Mouse (Mus musculus) cerebellum, postnatal 10 days (tissue): ENCODE data around the gene Wdr91.
A peak's percentile ranks its signal among the peaks of the same experiment; 100 is the strongest.

Source experiments
- DNase-seq, 2 experiments: peaks; one replicate each; pipeline ENCODE4 v3.0.0; 2021; ENCODE audit warnings: mixed read lengths in 2 of 2

Gene Wdr91

GRCm38 (mm10) chr6:34877509-34878321, 33.0 kb downstream of the Wdr91 start, which contains the start of gene Cyren:
TSS of gene Cyren (minus strand) at chr6:34878060.
- DNase-seq, result peak; percentile 96 to 97

DNA sequence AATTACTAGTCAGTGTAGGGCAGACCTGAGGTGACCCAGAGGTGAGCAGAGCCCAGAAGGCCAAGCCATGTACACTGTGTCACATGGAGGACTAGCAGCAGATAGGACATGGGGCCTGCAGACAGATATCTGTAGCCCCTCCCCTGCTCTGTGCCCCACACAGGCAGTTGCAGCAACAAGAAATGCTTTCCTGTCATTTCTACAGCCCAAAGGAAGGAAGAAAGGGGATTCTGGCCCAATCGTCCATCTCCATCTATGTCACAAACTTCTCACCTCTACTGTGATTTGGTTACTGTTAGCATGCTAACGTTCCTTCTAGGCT, 33.9 kb downstream of the Wdr91 start:
- DNase-seq, result no peak

DNA sequence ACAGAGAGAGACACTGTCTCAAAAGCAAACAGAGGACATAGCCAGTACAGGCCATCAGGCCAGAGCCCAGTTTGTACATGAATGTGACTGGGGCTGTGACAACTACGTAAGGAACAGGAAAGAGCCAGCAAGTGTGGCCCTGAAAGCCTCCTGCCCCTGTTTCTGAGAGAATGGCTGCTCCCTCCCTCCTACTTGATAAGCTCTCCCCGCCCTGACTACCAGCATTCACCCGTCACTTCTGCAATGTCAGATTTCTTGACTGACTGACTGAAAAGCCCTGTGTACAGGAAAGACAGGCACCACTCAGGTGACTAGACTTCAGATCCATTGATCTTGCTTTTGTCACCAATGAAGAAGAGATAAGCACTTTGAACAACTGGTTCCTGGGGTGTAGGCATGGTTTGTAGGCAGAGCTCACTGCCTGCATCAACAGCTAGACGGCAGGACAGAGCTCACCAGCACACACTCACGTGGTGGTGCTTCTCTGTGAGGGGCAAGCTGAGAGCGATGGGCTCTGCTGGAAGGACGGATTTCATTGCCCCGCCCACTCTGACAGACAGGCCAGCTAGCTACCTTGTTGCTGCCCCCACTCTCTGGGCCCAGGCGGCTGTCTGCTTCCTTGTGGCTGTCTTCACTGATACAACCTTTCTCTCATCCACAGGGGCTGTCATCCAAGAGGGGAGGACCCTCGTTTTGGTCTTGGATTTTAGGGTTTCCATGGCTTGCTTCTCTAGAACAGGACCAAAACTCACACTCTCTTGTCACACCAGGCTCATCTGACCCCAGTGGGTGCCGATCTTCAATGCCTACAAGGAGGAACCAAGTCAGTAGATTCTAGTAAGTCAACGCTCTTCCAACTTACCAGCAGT, 34.5 kb downstream of the Wdr91 start:
- DNase-seq, result peak in 1 of 2 experiments; percentile 24

- no peak for DNase-seq
Observed at GRCm38 (mm10) chr6:34875268-34875761, 35.4 kb downstream of the Wdr91 start.

DNA sequence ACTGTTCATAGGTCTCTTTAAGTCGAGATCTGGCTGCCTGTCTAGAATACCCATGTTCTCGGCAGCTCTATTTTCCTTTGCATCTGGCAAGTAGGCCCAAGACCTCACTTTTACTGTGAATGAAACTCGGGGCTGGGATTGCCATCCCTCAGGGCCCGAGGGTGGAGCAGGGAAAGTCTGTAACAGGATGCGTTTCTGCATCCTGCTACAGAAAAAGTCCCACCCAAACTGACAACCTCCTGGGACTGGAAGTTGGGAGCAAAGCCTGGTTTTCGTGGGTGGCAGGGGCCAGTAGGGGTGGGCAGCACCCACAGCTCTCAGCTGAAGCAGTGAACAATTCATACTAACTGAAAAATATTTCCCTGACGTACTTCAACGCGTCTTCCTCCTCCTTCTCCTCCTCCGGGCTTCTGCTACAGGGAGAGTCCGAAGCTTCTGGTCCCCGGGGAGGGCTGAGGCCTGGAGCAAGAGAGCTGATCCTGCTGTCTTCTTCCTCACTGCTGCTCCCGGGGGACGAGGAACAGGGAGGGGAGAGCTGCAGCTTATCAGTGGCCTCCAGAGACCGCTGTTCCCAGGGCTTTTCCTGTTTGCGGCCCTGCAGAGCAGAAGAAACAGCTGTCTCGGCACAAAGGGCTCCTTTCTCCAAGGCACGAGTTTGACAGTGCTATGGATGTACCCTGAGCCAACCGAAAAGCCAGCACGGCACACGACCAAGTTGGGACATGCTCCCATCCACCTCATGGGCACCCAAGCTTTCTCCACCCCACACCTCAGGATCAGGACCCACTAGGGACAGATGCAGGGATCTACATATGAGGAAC, 36.4 kb downstream of the Wdr91 start:
- DNase-seq, result peak in 1 of 2 experiments; percentile 31

- DNase-seq, result no peak
Observed at GRCm38 (mm10) chr6:34872871-34873270, 37.8 kb downstream of the Wdr91 start.

DNA sequence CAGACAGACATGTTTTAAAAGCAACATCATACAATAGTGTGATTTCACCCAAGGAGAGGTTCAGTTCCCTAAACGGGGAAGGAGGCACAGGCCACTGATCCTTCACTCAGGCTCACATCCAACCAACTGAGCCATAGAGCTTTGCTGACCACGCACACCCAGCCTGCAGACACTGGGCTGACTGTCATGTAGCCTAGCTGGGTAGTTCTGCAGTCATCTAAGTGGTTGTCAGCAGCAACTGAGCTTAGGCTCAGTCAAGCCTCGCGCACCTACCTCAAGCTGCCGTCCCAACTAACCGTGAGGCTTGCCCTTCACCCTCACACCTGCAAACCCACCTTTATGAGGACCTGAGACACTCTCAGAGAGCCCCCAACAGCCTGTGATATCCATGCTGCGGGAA, 38.7 kb downstream of the Wdr91 start:
- no peak for DNase-seq

DNA sequence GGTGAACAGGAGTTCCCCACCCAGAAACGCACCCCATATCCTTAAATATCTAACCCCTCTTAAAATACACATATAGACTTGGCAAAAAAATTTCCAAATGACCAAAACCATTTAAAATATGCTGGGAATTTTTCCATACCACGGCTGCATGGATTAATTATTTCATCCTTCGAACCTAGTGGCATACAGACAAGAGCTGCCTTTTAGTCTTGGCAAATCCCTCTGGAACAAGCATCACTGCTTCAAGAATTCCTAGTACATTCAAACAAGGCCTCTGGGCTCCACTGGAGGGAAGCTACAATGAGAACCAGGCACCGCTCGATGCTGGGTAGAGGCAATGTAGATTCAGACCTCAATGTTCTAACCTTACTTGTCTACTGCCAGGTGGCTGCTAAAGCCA, 40.0 kb downstream of the Wdr91 start:
- no peak for DNase-seq

DNA sequence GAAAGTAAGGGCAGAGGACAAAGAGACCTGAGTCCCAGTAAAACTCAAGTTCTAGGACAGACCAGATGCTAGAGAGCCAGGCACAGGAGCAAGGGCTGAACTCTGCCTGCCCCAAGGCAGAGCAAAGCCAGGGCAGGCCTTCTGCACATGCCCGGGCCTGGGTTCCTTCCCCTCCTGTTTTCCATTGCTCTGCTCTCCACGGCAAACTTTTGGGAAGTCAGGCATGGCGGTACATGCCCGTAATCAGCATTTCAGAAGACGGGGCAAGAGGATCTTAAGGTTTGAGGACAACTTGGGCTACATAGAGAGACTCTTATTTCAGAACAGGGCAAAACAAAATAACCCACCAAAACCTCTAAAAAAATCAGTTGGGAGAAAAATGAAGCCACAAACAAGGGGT, 40.5 kb downstream of the Wdr91 start:
- DNase-seq, result no peak

- DNase-seq, result no peak
Observed at GRCm38 (mm10) chr6:34869225-34869915, 41.3 kb downstream of the Wdr91 start.

DNA sequence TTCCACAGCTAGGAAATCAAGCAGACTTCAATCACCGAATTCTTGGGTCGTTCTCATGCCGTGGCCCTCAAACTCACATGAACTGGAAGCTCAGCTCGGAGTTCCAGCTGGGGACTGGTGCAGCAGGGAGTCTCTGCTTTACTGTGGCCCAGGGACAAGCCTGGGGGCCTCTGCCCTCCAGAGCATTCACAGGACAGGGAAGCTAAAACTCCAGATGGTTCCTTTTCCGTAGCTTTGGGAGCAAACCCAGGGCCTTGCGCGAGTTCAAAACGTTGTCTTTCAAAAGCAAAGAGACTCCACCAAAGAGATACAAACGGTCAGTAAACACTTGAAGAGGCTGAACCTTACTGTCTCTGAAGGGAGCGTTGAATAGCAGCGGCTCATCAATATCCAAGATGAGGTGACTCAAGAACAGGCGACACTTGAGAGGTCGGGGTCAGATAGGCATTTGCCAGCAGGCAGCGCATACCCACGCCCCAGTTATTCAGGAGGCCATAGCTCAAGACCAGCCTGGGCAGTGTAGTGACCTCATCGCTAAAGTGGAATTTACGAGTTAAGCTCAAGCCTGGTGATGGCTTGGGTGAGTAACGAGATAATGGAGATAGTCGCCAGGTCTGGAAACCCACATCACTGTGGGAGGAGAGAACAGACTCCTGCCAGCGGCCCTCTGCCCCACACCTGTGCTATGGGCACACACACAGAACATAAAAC, 42.0 kb downstream of the Wdr91 start:
- no peak for DNase-seq

DNA sequence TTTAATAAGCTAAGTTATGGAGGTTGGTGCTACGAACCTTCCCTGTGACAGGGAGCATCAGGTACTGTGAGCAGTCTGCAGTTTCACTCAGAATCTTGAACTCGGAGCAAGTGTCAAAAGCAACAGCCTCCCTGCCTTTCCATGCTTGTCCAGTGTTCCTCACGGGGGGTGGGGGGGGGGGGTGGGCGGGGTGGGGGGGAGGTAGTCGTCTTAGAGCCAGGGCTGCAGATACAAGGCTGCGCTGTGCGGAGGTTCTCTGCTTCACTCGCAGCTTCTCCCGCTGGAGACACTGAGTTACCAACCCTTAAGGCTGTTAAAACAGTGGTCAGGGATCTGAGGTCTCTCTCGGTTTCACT, 42.7 kb downstream of the Wdr91 start:
- no peak for DNase-seq

- DNase-seq, result no peak
Observed at GRCm38 (mm10) chr6:34867301-34867994, 43.2 kb downstream of the Wdr91 start.

DNA sequence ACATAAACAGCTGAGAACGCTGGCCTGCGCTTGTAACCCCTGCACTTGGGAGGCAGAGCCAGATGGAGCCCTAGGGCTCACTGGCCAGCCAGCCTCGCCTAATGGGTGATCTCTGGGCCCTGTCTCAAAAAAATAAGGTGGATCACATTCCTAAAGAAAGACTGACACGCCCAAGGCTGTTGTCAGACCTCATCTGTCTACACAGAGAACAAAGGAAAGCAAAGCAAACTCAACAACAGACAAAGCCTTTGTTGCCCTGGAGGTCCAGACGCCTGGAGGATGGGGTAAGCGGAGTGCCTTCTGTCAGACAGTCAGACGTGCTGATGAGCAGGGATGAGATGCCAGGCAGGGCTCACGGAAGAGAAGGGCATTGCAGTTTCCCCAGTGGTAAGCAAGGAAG, 43.9 kb downstream of the Wdr91 start:
- DNase-seq, result no peak

- DNase-seq, result no peak
Observed at GRCm38 (mm10) chr6:34865711-34866593, 44.7 kb downstream of the Wdr91 start.

- DNase-seq, result no peak
Observed at GRCm38 (mm10) chr6:34865213-34865612, 45.5 kb downstream of the Wdr91 start.

GRCm38 (mm10) chr6:34863786-34864514, 46.7 kb downstream of the Wdr91 start:
- DNase-seq, result no peak

- DNase-seq, result no peak
Observed at GRCm38 (mm10) chr6:34862791-34863403, 47.8 kb downstream of the Wdr91 start, which contains the start of gene Tmem140. TSS of gene Tmem140 (plus strand) at chr6:34863146.

DNA sequence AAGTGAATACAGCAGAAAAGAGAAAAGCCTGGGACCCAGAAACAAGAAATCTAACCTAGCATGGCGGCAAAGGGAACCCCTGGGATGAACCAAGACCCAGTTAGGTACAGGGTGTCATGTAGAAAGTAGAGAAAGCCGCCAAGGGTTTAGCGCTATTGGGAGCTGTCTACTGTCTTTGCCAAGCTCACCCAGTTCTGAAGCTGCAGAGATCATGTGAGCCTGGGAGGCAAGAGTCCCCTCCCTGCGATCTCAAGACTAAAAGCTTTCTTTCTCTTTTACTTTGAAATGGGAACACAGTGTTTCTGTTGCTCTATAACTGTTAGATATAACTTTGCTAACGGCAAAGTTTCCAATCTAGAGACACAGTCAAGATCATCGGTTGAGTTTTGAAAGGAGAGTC, 48.3 kb downstream of the Wdr91 start:
- no peak for DNase-seq
